Mouse (Mus musculus) liver, adult 2 months (tissue): ENCODE measurements around the gene Fam160a1.

Experiments
- CTCF ChIP-seq: fragments of 200-500 bp; IDR thresholded peaks from 2 replicates; pipeline ENCODE4 v1.5.1; 2011; ENCODE audit warnings: low read depth, low read length, control low read depth
- POLR2A ChIP-seq: fragments of 200-500 bp; IDR thresholded peaks from 2 replicates; pipeline ENCODE4 v1.6.1; 2011; ENCODE audit warnings: low read length, control low read depth; ENCODE audit not compliant: insufficient read depth; ENCODE audit errors: extremely low read depth

DNA sequence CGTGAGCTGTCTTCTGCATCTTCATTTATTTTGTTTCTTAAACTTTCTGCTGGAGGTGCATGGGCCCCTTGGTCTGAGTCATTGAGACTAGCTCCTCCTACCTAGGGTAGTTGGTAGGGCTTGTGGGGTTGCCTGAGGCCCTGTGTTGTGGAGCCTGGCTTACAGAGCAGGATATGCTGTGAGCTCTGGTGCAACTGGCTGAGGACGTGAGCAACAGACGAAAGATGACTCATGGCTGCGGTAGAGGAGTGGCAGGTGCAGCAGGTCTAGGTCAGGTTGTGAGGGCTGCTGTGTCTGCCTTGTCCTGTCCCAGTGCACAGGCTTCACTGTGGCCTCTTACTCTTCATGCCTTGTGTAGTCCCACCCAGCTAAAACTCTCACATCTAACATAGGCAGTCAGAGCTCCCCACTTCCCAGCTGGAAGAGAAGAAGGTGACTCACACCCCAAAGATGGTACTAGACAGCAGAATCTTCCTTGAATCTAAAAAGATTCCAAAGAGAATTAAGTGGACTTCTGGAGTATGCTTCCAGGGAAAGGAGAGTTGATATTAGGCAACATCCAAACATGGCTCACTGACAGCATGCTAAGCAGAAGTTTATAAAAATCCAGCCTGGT is 187.1 kb downstream of the Fam160a1 start:
- TF ChIP-seq CTCF, result no peak
- TF ChIP-seq POLR2A, result no peak
